Mouse (Mus musculus) ES-Bruce4 (cell line): ENCODE measurements around the gene Adgrg1. TPM values are rescaled to one million over a fixed set of nuclear protein-coding genes. Genes with fewer than 3 reads are reported as not detected.

Experiments used
- H3K27ac ChIP-seq: 2 replicates; pipeline ENCODE4 v1.5.1; 2012; ENCODE audit warnings: low read length, inconsistent platforms; ENCODE audit not compliant: insufficient read depth
- H3K27me3 ChIP-seq: 2 replicates; pipeline ENCODE4 v1.6.1; 2012; ENCODE audit warnings: mild to moderate bottlenecking, low read length, inconsistent platforms; ENCODE audit not compliant: control insufficient read depth, poor library complexity, insufficient read depth, severe bottlenecking
- H3K36me3 ChIP-seq: 2 replicates; pipeline ENCODE4 v1.6.1; 2012; ENCODE audit warnings: inconsistent platforms, mild to moderate bottlenecking, low read length, moderate library complexity; ENCODE audit not compliant: control insufficient read depth, poor library complexity, insufficient read depth, severe bottlenecking
- H3K4me1 ChIP-seq: one replicate; pipeline ENCODE4 v1.8.1; 2011; ENCODE audit warnings: low read length; ENCODE audit not compliant: control insufficient read depth, insufficient read depth
- H3K4me3 ChIP-seq: 2 replicates; pipeline ENCODE4 v1.5.1; 2011; ENCODE audit warnings: low read depth, mild to moderate bottlenecking, low read length
- H3K9ac ChIP-seq: 2 replicates; pipeline ENCODE4 v1.6.1; 2012; ENCODE audit warnings: low read depth, mild to moderate bottlenecking, inconsistent platforms; ENCODE audit not compliant: poor library complexity, severe bottlenecking
- H3K9me3 ChIP-seq: replicated peaks from 2 replicates; pipeline ENCODE4 v1.6.1; 2012; ENCODE audit warnings: mild to moderate bottlenecking, low read length, inconsistent platforms; ENCODE audit not compliant: control insufficient read depth, poor library complexity, insufficient read depth, severe bottlenecking
- CTCF ChIP-seq: IDR thresholded peaks from one replicate; pipeline ENCODE4 v1.8.1; 2011; ENCODE audit warnings: low read depth, low read length
- EP300 ChIP-seq: IDR thresholded peaks from 2 replicates; pipeline ENCODE4 v1.6.1; 2011; ENCODE audit warnings: low read depth, low read length; ENCODE audit not compliant: insufficient read depth
- POLR2A ChIP-seq: IDR thresholded peaks from one replicate; pipeline ENCODE4 v1.8.1; 2011; ENCODE audit warnings: low read length; ENCODE audit not compliant: insufficient read depth
- polyA plus RNA-seq: library from polyadenylated mRNA; stranded (reverse); fragments of >200 nt; gene quantifications from 2 replicates; pipeline ENCODE4 v1.2.4, GENCODE M21; 2011; ENCODE audit warnings: low read depth; ENCODE audit not compliant: missing spikeins, insufficient read depth, insufficient read length

Gene Adgrg1
- polyA plus RNA-seq, 1 experiment, result 13.8 TPM

DNA sequence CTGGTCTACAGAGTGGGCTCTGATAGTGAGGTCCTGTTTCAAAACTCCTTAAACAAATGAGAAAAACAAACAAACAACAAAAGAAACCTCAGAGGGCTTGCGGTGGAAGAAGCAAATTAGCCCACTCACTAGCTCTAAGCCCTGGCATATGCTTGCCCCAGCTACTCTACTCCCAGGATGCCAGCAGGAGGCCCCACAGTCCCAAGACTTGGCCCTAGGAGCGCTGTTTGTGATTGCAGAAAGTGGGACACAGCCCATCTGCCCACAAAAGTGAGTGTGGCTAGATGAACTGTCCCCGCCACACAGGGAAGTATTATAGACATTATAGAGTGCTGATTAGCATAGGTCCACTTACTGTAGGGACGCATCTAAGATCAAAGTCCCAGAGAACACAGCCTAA, 26.1 kb upstream of the Adgrg1 start:
- no peak overlapping the region for H3K27ac ChIP-seq
- H3K4me3 ChIP-seq, result no peak overlapping the region
- H3K9me3 ChIP-seq, result no peaks in the 10 kb centered on the region
- no peaks in the 10 kb centered on the region for H3K27me3 ChIP-seq
- H3K9ac ChIP-seq, result no peak overlapping the region
- no peaks in the 10 kb centered on the region for H3K4me1 ChIP-seq
- H3K36me3 ChIP-seq, result no peaks in the 10 kb centered on the region
- TF ChIP-seq EP300 (no peak), POLR2A (no peak), CTCF (no peak)

DNA sequence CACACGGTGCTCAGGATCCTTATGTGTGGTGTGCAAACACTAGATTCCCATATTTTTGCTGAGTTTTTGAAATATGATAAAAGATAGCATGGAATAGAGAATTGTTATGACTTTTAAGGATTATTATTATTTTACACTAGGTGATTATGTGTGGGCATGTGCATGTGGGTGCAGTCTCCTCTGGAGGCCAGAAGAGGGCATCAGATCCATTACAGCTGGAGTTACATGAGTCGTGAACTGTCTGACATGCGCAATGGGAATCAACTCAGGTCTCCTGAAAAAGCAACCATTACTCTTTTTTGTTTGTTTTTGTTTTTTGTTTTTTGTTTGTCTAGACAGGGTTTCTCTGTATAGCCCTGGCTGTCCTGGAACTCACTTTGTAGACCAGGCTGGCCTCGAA, 25.5 kb upstream of the Adgrg1 start:
- no peak for TF ChIP-seq POLR2A
- TF ChIP-seq CTCF, result peak; percentile 59
- Histone ChIP-seq H3K9ac (no peak overlapping the region), H3K4me1 (no peaks in the 10 kb centered on the region), H3K9me3 (no peaks in the 10 kb centered on the region), H3K27me3 (no peaks in the 10 kb centered on the region), H3K36me3 (no peaks in the 10 kb centered on the region), H3K4me3 (no peak overlapping the region), H3K27ac (no peak overlapping the region)

GRCm38 (mm10) chr8:94950046-94950445, 24.5 kb upstream of the Adgrg1 start:
- no peaks in the 10 kb centered on the region for H3K36me3 ChIP-seq
- H3K4me1 ChIP-seq, result no peaks in the 10 kb centered on the region
- no peak overlapping the region for H3K9ac ChIP-seq
- H3K27me3 ChIP-seq, result no peaks in the 10 kb centered on the region
- no peak overlapping the region for H3K4me3 ChIP-seq
- no peak overlapping the region for H3K27ac ChIP-seq
- TF ChIP-seq POLR2A (no peak), CTCF (peak; percentile 92)
- no peaks in the 10 kb centered on the region for H3K9me3 ChIP-seq

GRCm38 (mm10) chr8:94950458-94950857, 24.1 kb upstream of the Adgrg1 start:
- H3K27ac ChIP-seq, result no peak overlapping the region
- H3K9ac ChIP-seq, result no peak overlapping the region

GRCm38 (mm10) chr8:94952086-94952485, 22.5 kb upstream of the Adgrg1 start:
- Histone ChIP-seq H3K36me3 (no peaks in the 10 kb centered on the region), H3K9me3 (no peaks in the 10 kb centered on the region), H3K4me3 (no peak overlapping the region), H3K27ac (no peak overlapping the region), H3K4me1 (no peaks in the 10 kb centered on the region), H3K27me3 (no peaks in the 10 kb centered on the region), H3K9ac (no peak overlapping the region)
- TF ChIP-seq POLR2A (no peak), CTCF (no peak), EP300 (no peak)

More at GRCm38 (mm10) chr8:94950458-94950857, 24.1 kb upstream of the Adgrg1 start:
- H3K4me3 ChIP-seq, result no peak overlapping the region
- TF ChIP-seq POLR2A (no peak), EP300 (no peak), CTCF (no peak)
- no peaks in the 10 kb centered on the region for H3K36me3 ChIP-seq
- H3K4me1 ChIP-seq, result no peaks in the 10 kb centered on the region
- H3K27me3 ChIP-seq, result no peaks in the 10 kb centered on the region
- H3K9me3 ChIP-seq, result no peaks in the 10 kb centered on the region

DNA sequence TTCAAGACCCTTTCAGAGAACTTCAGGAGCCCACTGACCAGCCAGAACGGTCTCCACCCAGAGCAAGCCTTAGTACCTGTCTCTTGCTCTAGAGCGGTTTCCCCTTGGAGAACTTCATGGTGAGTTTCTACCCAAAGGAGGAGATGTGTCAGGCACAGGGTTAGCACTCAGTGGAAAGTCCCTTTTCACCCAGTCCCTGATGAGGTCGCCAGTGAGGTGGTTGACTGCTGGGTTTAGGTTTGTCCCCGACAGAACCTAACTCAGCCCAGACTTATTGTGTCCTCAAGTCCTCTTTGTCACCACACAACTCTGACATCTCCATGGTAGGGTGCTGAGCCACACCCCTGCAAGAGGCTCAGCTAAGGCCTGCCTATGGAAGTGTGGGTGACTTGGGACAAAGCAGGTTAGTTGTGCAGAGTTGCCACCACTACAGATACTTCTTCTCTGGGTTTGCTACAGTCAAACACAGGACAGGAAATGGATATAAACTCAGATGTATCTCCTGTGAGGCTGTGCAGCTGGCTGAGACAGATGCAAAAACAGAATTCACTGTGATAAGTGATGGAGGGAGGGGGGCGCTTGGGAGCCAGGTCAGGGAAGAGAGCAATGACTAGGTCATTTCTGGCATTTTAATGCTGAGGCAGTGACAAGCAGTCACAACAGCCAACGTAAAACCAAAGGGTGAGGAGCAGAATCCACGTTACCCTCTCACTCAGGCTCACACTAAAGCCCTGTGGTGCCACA, 20.8 kb upstream of the Adgrg1 start:
- TF ChIP-seq EP300 (no peak), POLR2A (no peak), CTCF (no peak)
- H3K4me3 ChIP-seq, result no peak overlapping the region
- no peaks in the 10 kb centered on the region for H3K9me3 ChIP-seq
- no peaks in the 10 kb centered on the region for H3K27me3 ChIP-seq
- H3K27ac ChIP-seq, result no peak overlapping the region
- H3K4me1 ChIP-seq, result no peaks in the 10 kb centered on the region
- no peak overlapping the region for H3K9ac ChIP-seq
- no peaks in the 10 kb centered on the region for H3K36me3 ChIP-seq
